Mouse (Mus musculus) hindbrain, embryonic 14.5 days (tissue): ENCODE measurements around the gene Cutal. TPM values are rescaled to one million over a fixed set of nuclear protein-coding genes. Genes with fewer than 3 reads are reported as not detected.

Experiments
- ATAC-seq: fragments of 200-750 bp; cut with Nextera tagmentation; 2 replicates; pipeline ENCODE4 v1.8.0; 2017; ENCODE audit warnings: moderate number of reproducible peaks, mild to moderate bottlenecking, moderate TSS enrichment, moderate library complexity; ENCODE audit not compliant: low FRiP score
- DNase-seq: peaks from one replicate; pipeline ENCODE4 v3.0.0-alpha.2; 2015; ENCODE audit warnings: low spot score
- H3K27ac ChIP-seq: fragments of 300-500 bp; sonication (generic); 2 replicates; pipeline ENCODE4 v1.5.1; 2014; ENCODE audit warnings: mild to moderate bottlenecking, moderate library complexity
- H3K27me3 ChIP-seq: fragments of 300-500 bp; sonication (generic); 2 replicates; pipeline ENCODE4 v1.6.1; 2014; ENCODE audit warnings: mild to moderate bottlenecking, low read length, mixed read lengths; ENCODE audit not compliant: control insufficient read depth, insufficient read depth
- H3K36me3 ChIP-seq: fragments of 300-500 bp; sonication (generic); replicated peaks from 2 replicates; pipeline ENCODE4 v1.6.1; 2014; ENCODE audit not compliant: control insufficient read depth, insufficient read depth
- H3K4me1 ChIP-seq: fragments of 300-500 bp; sonication (generic); replicated peaks from 2 replicates; pipeline ENCODE4 v1.6.1; 2014; ENCODE audit warnings: antibody characterized with exemption, low read length, mixed read lengths; ENCODE audit not compliant: control insufficient read depth, insufficient read depth
- H3K4me2 ChIP-seq: fragments of 300-500 bp; sonication (generic); replicated peaks from 2 replicates; pipeline ENCODE4 v1.6.1; 2014; ENCODE audit warnings: mild to moderate bottlenecking, moderate library complexity
- H3K4me3 ChIP-seq: fragments of 300-500 bp; sonication (generic); replicated peaks from 2 replicates; pipeline ENCODE4 v1.5.1; 2014; ENCODE audit warnings: mild to moderate bottlenecking, low read length
- H3K9ac ChIP-seq: fragments of 300-500 bp; sonication (generic); 2 replicates; pipeline ENCODE4 v1.6.1; 2014
- H3K9me3 ChIP-seq: fragments of 300-500 bp; sonication (generic); 2 replicates; pipeline ENCODE4 v1.6.1; 2016; ENCODE audit warnings: low read length; ENCODE audit not compliant: control insufficient read depth
- WGBS: fragments of 180-500 bp; shearing (Covaris S2); extraction: QIAGEN DNeasy Blood & Tissue Kit; methylation state at CpG from one replicate; pipeline ENCODE4 v1.1.7; 2014; 5-methylcytosine and 5-hydroxymethylcytosine counted together
- polyA plus RNA-seq: library from polyadenylated mRNA; unstranded; fragments of >200 nt; fragmentation: Nextera tagmentation; extraction: Ambion mirVana; gene quantifications from 2 replicates; pipeline ENCODE4 v1.2.1, GENCODE M21; 2014

The Cutal gene
- polyA plus RNA-seq, 1 experiment from 2014 or later, result 0.21 TPM

GRCm38 (mm10) chr2:34937460-34937859, 63.3 kb downstream of the Cutal start:
- no peaks in the 10 kb centered on the region for H3K27me3 ChIP-seq
- no peak overlapping the region for H3K4me2 ChIP-seq
- no peaks in the 10 kb centered on the region for H3K36me3 ChIP-seq
- no peak overlapping the region for H3K9ac ChIP-seq
- ATAC-seq, result no peak
- 55% methylated on average over 5 of the region's 5 CpGs for WGBS
- H3K27ac ChIP-seq, result no peak overlapping the region
- H3K4me1 ChIP-seq, result 0 out of 2 replicates have a peak, but pooled peaks cover 2% of the 10 kb centered on the region
- H3K9me3 ChIP-seq, result no peaks in the 10 kb centered on the region
- no peak overlapping the region for H3K4me3 ChIP-seq
- DNase-seq, result no peak

DNA sequence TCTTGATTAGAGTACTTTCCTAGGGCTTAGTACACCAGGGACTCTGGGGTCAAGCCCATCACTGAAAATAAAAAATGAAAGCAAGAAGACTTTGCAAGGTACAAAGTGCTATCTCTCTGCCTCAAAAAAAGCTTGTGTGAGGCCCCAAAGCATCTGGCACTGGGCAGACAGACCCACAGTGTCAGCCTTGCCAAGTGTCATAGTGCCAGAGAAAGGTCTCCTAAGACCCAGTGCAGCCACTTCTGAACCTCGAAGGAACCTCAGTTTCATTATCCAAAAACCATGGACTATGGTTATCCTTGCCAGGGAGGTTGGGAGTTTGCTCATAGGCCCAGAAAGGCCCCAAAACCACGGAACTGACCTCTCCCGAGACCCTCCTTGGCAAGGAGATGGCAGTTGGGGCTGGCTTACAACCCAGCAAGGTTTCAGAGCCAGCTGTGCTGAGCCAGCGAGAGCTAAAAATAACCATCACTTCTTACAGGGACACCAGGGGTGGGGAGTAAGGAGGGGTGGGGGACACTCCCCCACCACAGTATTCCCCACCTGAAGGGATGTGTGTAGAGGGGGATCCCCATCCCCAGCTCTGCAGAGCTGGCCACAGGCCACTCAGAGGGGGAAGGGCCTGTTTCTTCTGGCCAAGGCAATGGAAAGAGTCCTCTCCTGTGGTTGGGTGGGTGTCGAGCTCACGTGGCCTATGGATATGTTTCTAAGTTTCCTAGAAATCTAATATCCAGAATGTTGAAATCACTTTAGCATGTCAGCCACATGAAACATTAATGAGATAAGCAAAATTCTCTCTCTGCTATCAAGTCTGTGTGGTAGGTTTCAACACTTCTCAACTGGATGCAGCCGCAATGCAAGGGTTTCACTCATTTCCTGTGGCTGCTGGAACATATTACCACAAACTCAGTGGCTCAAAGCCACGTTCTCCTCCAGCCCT, 64.3 kb downstream of the Cutal start:
- Histone ChIP-seq H3K4me3 (no peak overlapping the region), H3K27me3 (no peaks in the 10 kb centered on the region), H3K9me3 (no peaks in the 10 kb centered on the region), H3K4me1 (0 out of 2 replicates have a peak, but pooled peaks cover 2% of the 10 kb centered on the region), H3K4me2 (no peak overlapping the region), H3K36me3 (no peaks in the 10 kb centered on the region), H3K27ac (no peak overlapping the region), H3K9ac (no peak overlapping the region)
- WGBS, result 71% methylated on average over 8 of the region's 8 CpGs
- DNase-seq, result no peak
- no peak for ATAC-seq

GRCm38 (mm10) chr2:34940246-34940645, 66.0 kb downstream of the Cutal start:
- H3K4me3 ChIP-seq, result no peak overlapping the region
- DNase-seq (no peak), ATAC-seq (no peak)

DNA sequence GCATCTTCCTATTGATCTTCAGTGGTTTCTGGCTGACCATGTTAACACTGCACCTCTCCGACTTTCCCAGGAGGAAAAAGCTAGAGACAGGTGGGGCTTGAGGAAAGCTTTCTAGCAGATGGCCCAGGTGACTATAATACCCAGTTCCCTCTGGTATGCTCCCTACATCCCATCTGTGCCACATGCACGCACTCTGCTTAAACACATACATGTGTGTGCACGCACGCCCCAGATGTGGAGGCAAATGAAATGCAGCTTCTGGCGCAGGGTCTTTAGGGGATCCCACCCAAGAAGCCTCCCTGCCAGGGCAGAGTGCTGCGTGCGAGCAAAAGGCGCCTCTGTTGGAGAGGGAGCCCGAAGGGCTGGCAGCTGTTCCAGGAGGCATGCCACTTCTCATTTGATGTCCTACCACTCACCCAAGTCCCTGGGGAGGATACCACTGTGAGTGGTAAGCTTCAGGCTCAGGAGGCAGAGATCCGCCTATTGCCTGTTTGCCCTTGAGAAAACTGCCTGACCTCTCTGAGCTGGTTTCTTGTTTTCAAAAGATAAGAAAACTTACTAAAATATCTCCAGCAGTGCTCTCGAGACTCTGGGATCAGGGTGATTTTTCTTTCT, 67.0 kb downstream of the Cutal start:
- no peak overlapping the region for H3K4me2 ChIP-seq
- H3K4me3 ChIP-seq, result no peak overlapping the region
- 67% methylated on average over 11 of the region's 11 CpGs for WGBS
- no peaks in the 10 kb centered on the region for H3K36me3 ChIP-seq
- peaks cover 2% of the 10 kb centered on the region; the same call in 1 of the 2 replicates for H3K4me1 ChIP-seq
- no peaks in the 10 kb centered on the region for H3K9me3 ChIP-seq
- ATAC-seq, result no peak
- H3K27me3 ChIP-seq, result no peaks in the 10 kb centered on the region
- H3K27ac ChIP-seq, result no peak overlapping the region
- no peak overlapping the region for H3K9ac ChIP-seq
- no peak for DNase-seq

More at GRCm38 (mm10) chr2:34940246-34940645, 66.0 kb downstream of the Cutal start:
- no peaks in the 10 kb centered on the region for H3K36me3 ChIP-seq
- WGBS, result 79% methylated on average over 5 of the region's 5 CpGs
- H3K27ac ChIP-seq, result no peak overlapping the region
- no peak overlapping the region for H3K4me2 ChIP-seq
- H3K9ac ChIP-seq, result no peak overlapping the region
- H3K27me3 ChIP-seq, result no peaks in the 10 kb centered on the region
- H3K4me1 ChIP-seq, result 0 out of 2 replicates have a peak, but pooled peaks cover 2% of the 10 kb centered on the region
- H3K9me3 ChIP-seq, result no peaks in the 10 kb centered on the region

Other genes with a start within 250 kb of the Cutal start
- gene Gapvd1, start 119.2 kb upstream of the Cutal start, polyA plus RNA-seq, result 111 and 123 TPM in 2 replicates
- gene Hspa5, start 102.4 kb upstream of the Cutal start, polyA plus RNA-seq, result 423 and 537 TPM in 2 replicates
- gene Rabepk, start 74.5 kb upstream of the Cutal start, polyA plus RNA-seq, result 24.8 and 26.1 TPM in 2 replicates
- gene Fbxw2, start 48.1 kb upstream of the Cutal start, polyA plus RNA-seq, result 73.8 and 83.7 TPM in 2 replicates
- gene Gm34653, start 41.4 kb upstream of the Cutal start, polyA plus RNA-seq, result not detected in 2 replicates
- 107 and 114 TPM in 2 replicates for gene Psmd5, start 572 bp downstream of the Cutal start, polyA plus RNA-seq
- gene Phf19, start 39.6 kb downstream of the Cutal start, polyA plus RNA-seq, result 1.8 and 4.1 TPM in 2 replicates
- gene Traf1, start 87.4 kb downstream of the Cutal start, polyA plus RNA-seq, result 1.2 and 2.0 TPM in 2 replicates
- gene Hc, start 187.0 kb downstream of the Cutal start, polyA plus RNA-seq, result 0.44 and 0.46 TPM in 2 replicates
- 0.20 and 0.51 TPM in 2 replicates for gene AI182371, start 227.1 kb downstream of the Cutal start, polyA plus RNA-seq
- gene Cntrl, start 235.1 kb downstream of the Cutal start, polyA plus RNA-seq, result 8.4 and 10.5 TPM in 2 replicates